Mouse (Mus musculus) small intestine, adult 2 months (tissue): Measurements from ENCODE around the gene Dnajb14. TPM values are rescaled to one million over a fixed set of nuclear protein-coding genes. Genes with fewer than 3 reads are reported as not detected.
"Not testable (repeated sequence)": the region's sequence is repeated elsewhere in the genome, so short reads cannot be mapped to it uniquely, and the experiment has no call there.

Experiments used
- H3K27ac ChIP-seq: fragments of 200-500 bp; 2 replicates; pipeline ENCODE4 v1.5.1; 2012; ENCODE audit warnings: low read depth, low read length, control low read depth, inconsistent platforms; ENCODE audit not compliant: insufficient read depth
- H3K27me3 ChIP-seq: fragments of 200-500 bp; 2 replicates; pipeline ENCODE4 v1.6.1; 2012; ENCODE audit warnings: mild to moderate bottlenecking, moderate library complexity, low read length, inconsistent platforms; ENCODE audit not compliant: control insufficient read depth, insufficient read depth
- H3K36me3 ChIP-seq: fragments of 200-500 bp; 2 replicates; pipeline ENCODE4 v1.6.1; 2012; ENCODE audit warnings: mild to moderate bottlenecking, low read length, control low read depth, inconsistent platforms; ENCODE audit not compliant: control insufficient read depth, insufficient read depth
- H3K4me1 ChIP-seq: fragments of 200-500 bp; 2 replicates; pipeline ENCODE4 v1.6.1; 2012; ENCODE audit warnings: low read length, inconsistent platforms, mixed read lengths; ENCODE audit not compliant: control insufficient read depth, insufficient read depth, insufficient read length
- H3K4me3 ChIP-seq: fragments of 200-500 bp; 2 replicates; pipeline ENCODE4 v1.5.1; 2012; ENCODE audit warnings: low read depth, mild to moderate bottlenecking, control low read depth, inconsistent platforms, low read length, moderate library complexity
- CTCF ChIP-seq: fragments of 200-500 bp; IDR thresholded peaks from 2 replicates; pipeline ENCODE4 v1.5.1; 2012; ENCODE audit warnings: low read depth, mild to moderate bottlenecking, control low read depth, inconsistent platforms, low read length, moderate library complexity, mixed read lengths; ENCODE audit not compliant: insufficient replicate concordance, insufficient read length; ENCODE audit errors: extremely low read depth
- POLR2A ChIP-seq: fragments of 200-500 bp; IDR thresholded peaks from 2 replicates; pipeline ENCODE4 v1.6.1; 2012; ENCODE audit warnings: low read depth, mild to moderate bottlenecking, control low read depth, inconsistent platforms, low read length, moderate library complexity
- WGBS: fragments of 180-500 bp; shearing (Covaris S2); methylation state at CpG from one replicate; pipeline ENCODE4 v1.1.7; 2018; 5-methylcytosine and 5-hydroxymethylcytosine counted together
- polyA plus RNA-seq: library from polyadenylated mRNA; depleted of rRNA; stranded (reverse); fragments of >200 nt; gene quantifications from 2 replicates; pipeline ENCODE4 v1.2.3, GENCODE M21; 2012; rRNA removed

Gene Dnajb14
- polyA plus RNA-seq, 1 experiment, result 2.0 TPM

DNA sequence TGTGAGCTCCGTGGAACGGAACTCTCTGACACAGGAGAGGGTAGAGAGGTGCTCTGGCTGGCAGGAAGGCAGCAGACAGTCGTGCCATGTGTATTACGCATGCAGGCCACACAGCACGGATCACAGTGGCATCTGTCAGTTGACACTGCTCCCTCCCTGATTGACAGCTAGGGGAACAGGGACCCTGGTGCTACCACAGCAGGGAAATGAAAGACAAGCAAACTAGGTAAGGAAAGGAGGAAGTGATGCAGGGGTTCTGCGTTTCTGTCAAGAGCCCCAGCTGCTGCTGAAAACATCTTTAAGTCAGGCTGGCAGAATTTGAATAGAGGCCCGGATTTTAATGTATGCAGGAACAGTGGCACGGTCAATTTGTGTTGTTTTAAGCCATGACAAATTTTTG, 96.0 kb downstream of the Dnajb14 start:
- Histone ChIP-seq H3K27me3 (no peaks in the 10 kb centered on the region), H3K36me3 (peaks cover 30% of the 10 kb centered on the region), H3K4me1 (peaks cover 6% of the 10 kb centered on the region; the same call in 1 of the 2 replicates), H3K27ac (no peak overlapping the region), H3K4me3 (no peak overlapping the region)
- TF ChIP-seq CTCF (no peak), POLR2A (no peak)
- WGBS, result 84% methylated on average over 8 of the region's 8 CpGs

DNA sequence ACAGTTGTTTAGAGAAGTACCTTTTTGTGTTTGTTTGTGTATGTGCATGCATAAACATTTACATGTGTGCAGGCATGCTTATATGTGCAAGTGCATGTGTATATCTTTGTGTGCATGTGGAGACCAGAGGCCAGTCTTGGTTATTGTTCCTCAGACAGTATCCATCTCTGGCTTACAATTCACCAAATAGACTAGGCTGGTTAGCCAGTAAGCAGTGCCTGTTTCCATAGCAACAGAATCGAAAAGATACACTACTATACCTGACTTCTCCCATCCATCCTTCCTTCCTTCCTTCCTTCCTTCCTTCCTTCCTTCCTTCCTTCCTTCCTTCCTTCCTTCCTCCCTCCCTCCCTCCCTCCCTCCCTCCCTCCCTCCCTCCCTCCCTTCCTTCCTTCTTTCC, 96.5 kb downstream of the Dnajb14 start:
- not testable (repeated sequence) for H3K27me3 ChIP-seq, H3K27ac ChIP-seq, H3K4me1 ChIP-seq, H3K4me3 ChIP-seq
- peaks cover 30% of the 10 kb centered on the region for H3K36me3 ChIP-seq
- WGBS, result 63% methylated on average over 1 of the region's 1 CpGs

Other genes with a start within 250 kb of the Dnajb14 start
- gene Ddit4l, start 246.1 kb upstream of the Dnajb14 start, polyA plus RNA-seq, result 0.23 and 0.28 TPM in 2 replicates
- not detected in 2 replicates for gene Gm21962, start 196.2 kb upstream of the Dnajb14 start, polyA plus RNA-seq
- gene H2afz, start 3.2 kb upstream of the Dnajb14 start, polyA plus RNA-seq, result 329 and 401 TPM in 2 replicates
- gene Lamtor3, start 50.8 kb downstream of the Dnajb14 start, polyA plus RNA-seq, result 7.3 and 9.4 TPM in 2 replicates
- 2.9 and 8.8 TPM in 2 replicates for gene Dapp1, start 113.9 kb downstream of the Dnajb14 start, polyA plus RNA-seq
- 0.01 and 0.04 TPM in 2 replicates for gene 1110002E22Rik, start 197.4 kb downstream of the Dnajb14 start, polyA plus RNA-seq
- 0.10 and 0.19 TPM in 2 replicates for gene Gm5105, start 199.7 kb downstream of the Dnajb14 start, polyA plus RNA-seq